Mouse (Mus musculus) natural killer cell, adult 2 months (primary cell): ENCODE data around the gene Cfap65.

ENCODE experiments used
- DNase-seq, 2 experiments: peaks; one replicate each; pipeline ENCODE4 v3.0.0; 2022; ENCODE audit warnings: low spot score in 2 of 2

The Cfap65 gene

DNA sequence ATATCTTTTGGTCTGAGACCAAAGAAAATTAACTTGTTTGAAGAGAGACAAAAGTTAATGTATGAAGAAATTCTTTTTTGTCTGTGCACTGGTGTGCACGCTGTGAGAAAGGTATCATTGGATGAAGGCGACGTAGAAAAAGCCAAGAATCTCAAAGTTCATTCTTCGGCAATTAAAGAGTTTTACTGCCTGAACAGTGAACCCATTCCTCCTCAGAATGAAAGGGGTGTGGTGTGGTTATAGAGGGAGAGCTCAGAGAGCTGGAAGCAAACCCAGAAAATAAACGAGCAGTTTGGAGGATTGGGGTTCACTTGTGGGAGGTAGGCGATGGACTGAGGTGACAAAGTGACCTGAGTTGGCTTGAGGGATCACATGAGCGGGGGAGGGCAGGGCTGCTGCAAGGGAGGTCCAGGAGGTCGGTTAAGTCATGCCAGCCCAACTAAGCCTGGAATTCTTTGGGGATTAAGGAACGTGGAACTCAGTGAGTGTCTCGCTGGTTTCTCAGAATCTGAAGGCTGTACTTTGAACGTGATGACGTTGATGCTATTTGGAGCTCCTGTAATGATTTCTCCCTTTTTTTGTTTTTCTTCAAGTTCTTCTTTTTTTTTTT, 927 bp upstream of the Cfap65 start:
- no peak for DNase-seq

DNA sequence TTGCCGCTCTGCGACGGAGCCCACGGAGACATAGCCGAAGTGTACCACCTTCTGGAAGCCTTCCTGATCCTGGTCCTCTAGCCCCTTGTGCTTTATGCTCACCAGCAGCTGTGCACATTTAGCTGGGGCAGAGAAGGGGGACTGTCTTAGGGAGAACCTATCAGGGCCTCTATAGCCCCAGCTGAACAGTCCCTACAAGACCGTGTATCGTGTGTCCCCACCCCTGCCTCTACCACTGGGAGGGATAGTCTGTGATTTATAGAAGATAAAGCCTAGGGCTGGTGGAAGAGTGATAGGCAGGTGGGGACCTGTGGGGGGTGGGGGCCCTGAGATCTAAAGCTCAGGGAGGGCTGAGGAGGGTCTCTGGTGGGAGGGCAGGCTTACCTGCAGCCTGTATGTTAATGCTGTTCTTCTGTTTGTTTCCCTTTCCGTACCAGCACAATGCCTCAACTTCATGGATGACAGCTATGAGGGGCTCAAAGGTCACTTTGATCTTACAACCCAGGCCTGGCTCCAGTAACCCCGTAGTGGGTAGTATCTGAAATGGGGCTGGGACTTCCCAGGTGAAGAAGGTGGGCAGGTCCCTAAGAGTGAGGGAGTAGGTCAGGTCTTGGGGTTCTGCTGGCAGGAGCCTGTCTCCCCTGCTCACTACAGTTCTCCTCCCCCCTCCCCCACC, 7.6 kb downstream of the Cfap65 start:
- DNase-seq = no peak

DNA sequence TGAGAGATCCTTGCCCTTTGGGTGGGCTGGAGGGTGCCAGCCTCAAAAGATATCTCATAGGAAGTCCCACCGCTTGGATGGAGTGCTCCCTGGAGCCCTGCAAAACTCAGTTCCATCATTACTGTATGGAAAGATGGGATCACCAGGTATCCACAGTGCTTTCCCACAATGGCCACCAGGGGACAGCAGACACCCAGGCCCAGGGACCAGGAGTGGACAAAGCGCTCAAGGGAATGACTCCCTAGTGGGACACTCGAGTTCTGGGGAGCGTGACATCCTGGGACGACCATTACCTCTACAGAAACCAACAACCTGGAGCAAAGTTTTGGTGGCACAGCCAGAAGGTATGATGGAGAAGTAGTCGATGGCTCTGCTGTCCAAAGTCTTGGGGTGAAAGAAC, 8.7 kb downstream of the Cfap65 start:
- no peak for DNase-seq

DNA sequence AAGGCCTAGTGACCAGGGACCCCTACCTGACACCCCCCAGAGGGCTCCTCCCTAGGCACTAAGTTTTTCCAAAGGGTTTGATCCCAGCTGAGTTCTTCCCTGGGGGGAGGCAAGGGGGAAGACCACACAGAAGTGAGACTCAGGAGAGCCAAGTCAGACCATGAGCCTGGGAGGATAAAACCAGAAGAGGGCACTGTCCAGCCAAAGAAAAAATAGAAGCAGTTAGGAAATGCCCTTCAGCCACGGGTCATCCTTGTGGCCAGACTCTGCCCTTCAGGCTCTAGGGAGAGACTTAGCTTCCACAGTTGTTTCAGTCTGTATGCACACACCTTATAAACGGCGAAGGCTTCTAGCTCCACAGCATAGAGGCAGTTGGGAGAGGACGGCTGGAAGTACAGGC, 10.9 kb downstream of the Cfap65 start:
- DNase-seq = no peak

DNA sequence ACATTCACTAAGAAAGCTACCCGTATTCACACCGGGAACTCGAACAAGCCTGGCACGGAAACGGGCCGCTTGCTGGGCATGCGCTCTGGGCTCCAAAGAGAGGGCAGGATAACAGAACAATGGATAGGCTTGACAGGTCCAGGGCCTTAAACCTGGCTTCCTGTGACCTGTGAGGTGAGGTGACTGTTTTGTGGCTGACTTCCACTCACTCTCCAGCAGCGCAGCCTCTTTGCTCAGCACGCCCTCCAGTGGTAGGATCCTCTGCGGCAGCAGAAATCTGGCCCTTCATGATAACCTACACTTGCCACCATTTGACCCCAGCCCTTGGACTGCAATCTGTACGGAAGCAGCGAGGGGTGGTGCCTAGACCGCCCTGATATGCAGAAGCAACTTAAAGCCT, 19.7 kb downstream of the Cfap65 start:
- DNase-seq = no peak

DNA sequence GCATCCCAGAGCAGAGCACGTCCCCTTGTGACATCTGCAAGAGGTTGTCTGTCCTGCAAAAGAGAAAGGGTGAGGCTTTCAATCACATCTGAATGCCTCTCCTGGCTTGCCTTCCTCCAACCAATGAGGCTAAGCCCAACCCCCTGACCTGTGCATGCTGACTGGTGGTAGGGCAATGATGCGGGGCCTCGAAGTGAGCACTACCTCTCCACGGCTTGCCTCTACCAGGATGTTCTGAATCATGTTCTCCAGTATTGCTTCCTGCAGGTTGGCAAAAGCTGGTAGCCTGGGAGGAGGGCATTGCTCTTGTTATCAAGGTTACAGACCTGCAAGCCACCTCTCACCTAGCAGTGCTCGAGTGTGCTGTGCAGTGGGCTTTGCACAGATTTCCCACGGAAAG, 33.2 kb downstream of the Cfap65 start:
- no peak for DNase-seq

DNA sequence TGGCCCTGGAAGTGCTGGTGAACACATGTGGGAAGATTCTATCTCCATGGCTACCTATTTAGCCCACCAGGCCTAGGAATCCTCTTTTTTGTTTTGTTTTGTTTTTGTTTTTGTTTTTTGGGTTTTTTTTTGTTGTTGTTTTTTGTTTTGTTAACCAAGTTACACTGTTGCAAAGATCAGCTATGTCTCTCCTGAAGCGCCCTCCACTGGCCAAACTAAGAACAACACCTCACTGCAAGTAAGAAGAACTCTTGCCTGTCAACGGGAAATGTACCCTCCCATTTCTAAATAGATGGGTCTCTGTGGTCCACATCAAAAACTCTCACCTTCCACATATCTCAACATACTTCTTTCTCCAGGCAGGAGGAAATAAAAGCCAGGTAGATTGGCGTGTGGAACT, 33.7 kb downstream of the Cfap65 start:
- DNase-seq = peak; percentile 14 to 41

DNA sequence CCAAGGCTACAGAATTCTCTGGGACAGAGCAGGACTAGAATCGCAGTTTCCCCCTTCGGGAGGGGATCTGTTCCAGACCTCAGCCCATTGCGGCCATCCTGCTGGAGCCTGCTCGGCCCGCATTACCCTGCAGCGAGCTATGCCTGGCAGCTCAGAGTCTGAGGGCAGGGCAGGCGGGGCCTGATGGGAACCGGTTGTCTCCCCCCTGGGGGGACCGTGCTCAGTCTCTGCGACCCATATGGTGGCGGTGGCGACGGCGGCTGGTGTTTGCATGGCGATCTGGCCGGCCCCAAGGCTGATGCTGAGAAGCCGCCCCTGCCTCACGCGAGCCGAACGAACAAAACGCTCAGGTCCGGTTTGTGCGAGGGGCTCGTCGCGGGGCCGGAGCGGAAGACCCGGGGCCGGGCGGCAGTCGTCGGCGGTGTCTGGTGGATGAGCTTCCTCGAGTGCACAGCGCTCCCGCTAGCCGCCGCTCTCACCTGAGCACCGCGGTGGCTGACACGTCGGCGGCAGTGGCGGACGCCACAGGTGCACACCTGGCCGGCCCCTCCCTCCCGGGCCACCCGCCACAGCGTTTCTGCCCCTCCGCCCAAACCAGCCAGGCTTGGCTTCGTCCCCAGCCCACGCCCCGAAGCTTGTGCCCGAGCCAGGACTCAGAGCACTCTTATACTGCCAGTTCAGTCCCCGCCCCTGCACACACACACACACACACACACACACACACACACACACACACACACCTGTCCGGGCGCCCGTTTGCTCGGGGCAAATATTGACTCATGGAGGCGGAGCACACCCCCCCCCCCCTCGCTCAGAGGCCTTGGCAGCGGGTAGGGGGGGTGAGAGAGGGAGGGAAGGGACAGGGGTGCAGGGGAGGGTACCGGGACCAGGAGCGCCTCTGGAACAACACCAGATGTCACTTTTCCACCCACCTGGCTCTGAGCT, 34.8 kb downstream of the Cfap65 start:
- no peak for DNase-seq

DNA sequence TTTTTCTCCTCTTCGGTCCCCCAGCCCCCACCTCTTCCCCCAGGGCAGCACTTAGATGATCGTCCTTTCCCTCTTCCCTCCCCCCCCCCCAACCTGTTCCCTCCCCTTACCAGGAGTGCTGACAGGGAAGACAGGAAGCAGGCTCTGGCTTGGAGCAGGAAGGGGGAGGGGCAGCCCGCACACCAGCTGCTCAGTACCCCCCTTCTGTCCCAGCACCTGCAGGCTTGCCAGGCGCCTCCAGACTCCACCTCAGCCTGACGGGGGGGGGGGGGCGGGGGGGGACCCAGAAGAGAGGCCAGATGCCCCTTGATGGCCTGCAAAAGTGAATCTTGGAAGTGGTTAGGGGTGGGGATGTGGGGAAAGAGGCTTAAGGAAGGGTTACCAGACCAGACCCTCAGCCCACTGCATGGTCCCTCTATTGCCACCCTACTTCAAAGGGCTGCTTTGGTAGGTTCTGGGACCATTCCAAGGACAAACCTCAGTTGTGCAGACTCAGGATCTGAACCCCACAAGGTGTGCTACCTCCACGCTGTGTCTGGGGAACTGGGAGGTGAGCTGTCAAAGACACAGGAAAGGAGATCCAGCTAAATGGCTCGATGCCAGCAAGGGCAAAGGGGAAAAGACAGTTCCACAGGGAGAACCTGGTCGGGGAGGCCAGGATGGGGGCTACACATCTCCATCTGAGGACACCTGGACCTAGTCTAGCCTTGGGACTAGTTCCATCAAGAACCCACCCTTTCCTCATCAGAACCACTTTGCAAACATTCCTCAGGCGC, 36.6 kb downstream of the Cfap65 start:
- no peak for DNase-seq

DNA sequence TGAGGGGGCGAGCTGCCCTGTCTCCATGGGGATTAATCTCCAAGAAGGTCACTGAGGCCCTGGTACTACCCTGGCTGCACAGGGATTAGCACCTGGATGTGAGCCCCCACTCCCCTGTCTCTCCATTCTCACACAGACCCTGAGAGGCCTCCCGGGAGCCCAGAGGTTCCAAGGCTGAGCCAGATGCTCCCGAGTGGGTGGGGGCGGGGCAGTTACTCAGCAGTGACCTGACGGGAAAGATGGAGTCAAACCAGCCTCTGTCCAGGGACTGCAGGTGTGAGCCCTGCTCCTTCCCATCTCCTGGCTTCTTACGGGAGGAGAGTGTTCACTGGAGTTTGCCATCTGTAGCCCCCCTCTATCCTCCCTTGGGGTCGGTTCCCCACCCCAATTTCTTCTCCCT, 37.4 kb downstream of the Cfap65 start:
- no peak for DNase-seq

DNA sequence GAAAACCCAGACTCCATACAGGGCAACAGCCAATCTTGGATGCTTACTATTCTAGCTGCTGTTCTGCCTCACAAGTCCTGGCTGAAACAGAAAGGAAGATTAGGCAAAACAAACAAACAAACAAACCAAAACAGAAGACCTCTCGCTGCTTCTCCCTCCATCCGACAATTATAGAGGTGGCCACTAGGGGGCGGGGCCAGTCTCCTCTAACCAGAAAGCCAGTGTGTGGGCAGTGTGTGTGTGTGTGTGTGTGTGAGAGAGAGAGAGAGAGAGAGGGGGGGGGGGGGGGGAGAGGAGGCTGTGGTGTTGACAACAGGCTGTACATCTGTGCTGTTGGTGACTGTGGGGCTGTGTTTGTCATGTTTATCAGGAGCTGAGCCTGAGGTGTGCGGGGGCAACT, 40.4 kb downstream of the Cfap65 start:
- DNase-seq = peak; percentile 13 to 49

DNA sequence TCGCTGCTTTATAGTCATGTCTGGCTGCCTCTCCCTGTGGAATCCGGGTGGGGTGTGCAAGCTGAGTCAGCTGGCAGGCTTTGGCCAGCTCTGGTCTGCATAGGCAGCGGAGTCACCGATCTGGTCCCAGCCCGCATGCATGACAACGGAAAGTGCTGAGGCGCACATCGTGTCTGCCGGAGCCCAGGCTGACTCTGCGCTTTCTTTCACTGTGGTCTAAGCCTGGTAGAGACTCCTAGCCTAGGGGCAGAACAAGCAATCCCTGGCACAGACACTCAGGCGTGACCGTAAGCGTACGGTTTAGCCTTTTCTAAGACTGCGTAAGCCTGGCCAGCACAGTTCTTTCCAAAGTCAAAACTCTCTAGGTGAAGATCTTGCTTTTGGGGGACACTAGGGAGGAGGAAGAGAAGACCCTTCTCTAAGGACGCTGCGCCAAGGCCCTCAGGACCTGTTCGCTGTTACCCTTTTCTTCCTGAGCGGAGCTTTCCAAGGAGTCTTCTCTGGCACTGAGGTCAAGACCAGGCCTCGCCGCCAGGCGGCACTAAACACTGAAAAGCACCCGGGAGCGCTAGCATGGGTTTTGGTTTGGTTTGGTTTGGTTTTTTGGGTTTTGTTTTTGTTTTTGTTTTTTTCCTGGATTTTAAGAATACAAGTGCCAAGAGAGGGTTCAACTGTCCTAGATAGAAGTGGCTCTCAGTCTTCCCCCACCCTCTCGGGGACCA, 42.1 kb downstream of the Cfap65 start, which contains the start of gene Cryba2:
TSS of gene Cryba2 (minus strand) at position 10 of the 722 bp plus-strand sequence.
- no peak for DNase-seq

DNA sequence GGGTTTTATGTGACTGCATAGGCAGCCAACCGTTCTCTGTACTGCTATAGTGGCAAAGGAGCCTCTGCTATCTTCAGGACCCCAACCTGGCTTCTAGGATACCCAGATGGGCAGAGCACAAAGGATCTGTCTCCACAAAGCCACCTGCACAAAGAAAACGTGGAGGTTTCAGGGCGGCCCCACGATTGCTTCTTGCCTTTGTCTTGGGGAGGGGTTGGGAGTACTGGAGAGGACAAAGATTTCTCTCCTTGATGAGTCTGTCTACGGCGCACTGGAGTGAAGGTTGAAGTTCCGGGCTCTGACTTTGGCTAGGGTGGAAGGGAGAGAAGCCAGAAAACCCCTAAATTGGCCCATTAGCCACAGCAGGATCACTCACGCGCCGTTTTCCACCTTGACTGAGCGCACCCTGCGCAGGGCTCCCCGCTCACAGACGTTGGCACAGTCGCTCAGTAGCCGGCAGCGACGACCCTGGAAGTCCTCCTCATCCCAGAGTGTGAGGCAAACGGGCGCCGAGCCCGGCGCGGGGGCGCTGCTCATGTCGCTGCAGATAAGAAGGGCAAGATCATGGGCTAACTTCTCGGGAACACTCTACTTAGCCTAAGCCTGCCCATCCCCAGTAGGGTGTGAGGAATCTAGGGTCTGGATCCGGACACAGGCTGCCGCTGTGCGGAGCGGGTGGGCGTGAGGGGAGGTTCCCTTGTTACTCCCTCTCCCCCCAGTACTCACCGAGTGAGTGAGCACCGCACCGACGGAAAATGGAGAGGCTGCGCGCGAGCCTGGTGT, 42.9 kb downstream of the Cfap65 start:
- no peak for DNase-seq

DNA sequence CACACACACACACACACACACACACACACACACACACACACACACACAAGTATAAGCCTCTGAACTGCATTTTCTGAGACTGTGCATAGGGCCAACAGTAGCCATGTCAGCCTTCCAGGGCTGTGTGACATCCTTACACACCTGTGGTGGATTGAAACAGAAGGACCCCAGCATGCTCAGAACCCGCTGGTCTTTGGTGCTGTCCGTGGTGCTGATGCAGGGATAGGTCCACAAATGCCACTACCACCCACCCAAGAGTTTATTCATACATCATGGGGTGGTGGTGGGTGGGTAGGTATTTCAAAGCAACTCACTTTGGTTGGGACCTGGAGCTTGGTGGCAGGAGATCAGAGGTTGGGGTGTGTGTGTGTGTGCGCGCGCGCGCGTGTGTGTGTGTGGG, 43.9 kb downstream of the Cfap65 start:
- no peak for DNase-seq

DNA sequence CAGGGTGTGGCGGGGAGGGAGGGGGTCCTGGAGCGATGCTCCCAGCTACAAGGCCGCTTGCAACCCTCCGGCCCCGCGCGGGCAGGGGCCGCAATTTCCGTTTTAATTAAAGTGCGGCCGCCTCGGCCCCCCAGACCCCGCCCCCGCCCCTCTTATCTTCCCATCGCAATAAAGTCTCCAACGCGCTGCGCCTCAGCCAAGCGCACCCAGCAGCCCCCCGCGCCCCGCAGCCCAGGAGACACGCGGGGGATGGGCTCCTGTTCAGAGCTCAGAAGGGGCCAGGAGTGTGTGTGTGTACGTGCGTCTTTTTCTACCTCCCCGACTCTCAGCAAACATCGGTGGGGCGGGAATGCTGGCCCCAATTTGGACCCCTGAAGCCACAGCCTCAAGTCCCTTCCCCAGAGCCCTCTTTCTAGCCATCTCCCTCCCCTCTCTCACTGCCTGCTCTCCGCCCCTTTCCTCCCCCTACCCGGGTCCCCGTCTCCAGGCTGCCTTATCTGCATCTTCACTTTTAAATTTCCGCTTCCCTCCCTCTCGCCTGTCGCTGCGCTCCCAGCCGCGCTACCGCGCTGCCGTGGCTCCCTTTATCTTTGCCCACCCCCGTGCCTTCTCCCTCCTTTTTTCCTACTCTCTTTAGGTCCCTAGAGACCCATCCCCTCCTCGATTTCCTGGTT, 49.9 kb downstream of the Cfap65 start, which contains the start of gene Fev:
TSS of gene Fev (minus strand) at position 51 of the 674 bp plus-strand sequence.
- no peak for DNase-seq

DNA sequence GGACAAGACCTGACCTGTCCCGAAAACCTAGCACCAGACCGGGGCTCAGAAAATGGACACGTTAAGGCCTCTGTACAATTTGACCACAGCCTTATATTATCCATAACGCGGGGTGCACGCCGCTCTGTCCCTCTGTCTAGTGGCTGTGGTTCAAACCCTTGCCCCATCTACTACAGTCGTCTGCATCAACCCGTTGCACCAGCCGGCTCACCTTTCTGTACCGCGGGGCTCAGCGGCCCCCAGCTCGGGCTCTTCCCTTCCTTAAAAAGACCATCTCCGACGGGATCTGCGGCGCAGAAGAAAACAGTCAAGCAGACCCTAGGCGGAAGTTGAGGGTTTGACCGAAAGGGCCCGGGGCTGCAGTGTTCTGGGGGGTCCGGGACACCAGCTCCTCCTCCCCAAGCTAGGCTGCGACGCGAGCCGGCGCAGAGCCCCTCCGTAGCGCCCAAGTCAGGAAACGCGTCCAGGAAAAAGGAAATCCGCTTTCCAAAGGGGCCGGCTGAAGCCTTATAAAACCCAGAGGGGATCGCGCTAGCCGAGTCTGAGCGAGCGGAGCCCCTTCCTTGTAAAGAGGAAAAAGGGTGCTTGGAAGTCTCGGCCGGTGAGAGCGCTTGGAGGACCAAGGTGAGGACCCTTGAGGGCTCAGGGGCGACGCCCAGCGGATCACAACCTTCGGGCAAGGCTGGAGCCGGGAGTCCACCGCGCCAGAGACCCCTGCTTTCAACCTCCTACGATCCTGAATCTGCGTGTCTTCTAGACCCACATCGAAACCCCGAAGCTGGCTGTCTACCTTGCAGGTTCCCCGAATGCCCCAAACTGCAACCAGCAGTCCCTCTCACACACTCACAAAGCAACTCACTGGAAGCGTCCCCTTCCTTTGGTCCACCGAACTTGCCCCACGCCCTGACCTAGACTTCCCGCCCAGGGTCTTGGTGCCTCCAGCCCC, 50.9 kb downstream of the Cfap65 start:
- no peak for DNase-seq

DNA sequence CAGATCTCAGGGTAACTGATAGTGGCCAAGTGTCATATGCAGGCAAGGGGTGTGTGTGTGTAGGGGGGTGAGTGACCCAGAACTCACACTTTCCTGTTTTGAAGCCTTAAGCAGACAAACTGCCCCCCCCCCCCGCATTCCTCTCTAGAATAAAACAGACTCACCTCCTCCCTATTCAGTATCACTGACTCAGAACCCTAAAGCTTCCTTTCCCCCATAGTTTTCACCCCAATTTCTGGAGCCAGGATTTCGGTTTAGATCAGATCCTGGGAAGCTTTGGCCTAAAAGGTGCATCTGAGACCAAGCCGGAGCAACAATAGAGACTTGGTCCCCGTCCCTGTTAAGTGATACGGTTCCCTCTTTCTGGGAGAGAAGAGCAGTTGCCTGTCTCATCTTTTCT, 52.0 kb downstream of the Cfap65 start:
- DNase-seq = no peak

DNA sequence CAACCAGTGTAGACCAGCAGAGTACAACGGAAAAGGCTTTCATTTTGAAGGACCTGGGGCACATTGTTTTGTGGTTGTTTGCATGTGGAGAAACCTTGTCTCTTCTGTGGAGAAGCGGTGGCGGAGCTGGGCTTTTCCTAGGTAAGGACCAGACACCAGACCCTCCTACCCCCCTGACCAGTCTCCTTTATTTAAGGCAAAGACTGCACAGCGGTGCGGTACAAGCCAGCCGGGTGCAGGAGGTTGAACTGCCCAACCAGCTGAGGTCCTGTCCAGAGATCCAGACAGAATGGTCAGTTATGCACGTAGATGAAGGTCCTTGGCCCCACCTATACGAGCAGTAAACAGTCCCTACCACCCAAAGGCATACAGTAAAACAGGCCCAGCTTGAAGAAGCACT, 52.6 kb downstream of the Cfap65 start:
- DNase-seq = no peak
